15 mouse cellular contexts compared by ENCODE assay signal in genomic region chr3:121867301-121867700, GRCm38 (mm10). TPM values are rescaled to one million over a fixed set of nuclear protein-coding genes. Genes with fewer than 3 reads are reported as not detected.
DNase-seq lines count a peak whose midpoint lies in the region; ATAC-seq and TF ChIP-seq lines count a peak whose summit lies in the region.
"Had no signal": no experiment of that assay in that cellular context is flagged by ENCODE, and none has a peak within 500 bp of the region (broad histone marks: within the 10 kb centered on the region; RNA-seq: fewer than 3 reads in every experiment).

No protein-coding gene starts in this region.

- H3K4me3 ChIP-seq in liver, embryonic 13.5 days (replicated peaks): no peak overlapping the region
- H3K4me3 ChIP-seq in left cerebral cortex, adult 2 months: no peak overlapping the region
- H3K4me3 ChIP-seq: forebrain, embryonic 15.5 days; heart, embryonic 15.5 days; neural tube, embryonic 13.5 days; stomach, embryonic 15.5 days had no signal

- 57% methylated on average over 5 of the region's 5 CpGs for WGBS in liver, embryonic 13.5 days (ENCODE audit: insufficient replicate concordance)

- ATAC-seq in liver, embryonic 13.5 days (ENCODE audit: low read depth): peak; percentile 54
- ATAC-seq: forebrain, embryonic 15.5 days had no signal

- no peak overlapping the region; the same call in 1 of the 2 replicates for H3K27ac ChIP-seq in liver, embryonic 13.5 days
- no peak overlapping the region for H3K27ac ChIP-seq in left cerebral cortex, adult 2 months
- H3K27ac ChIP-seq: forebrain, embryonic 15.5 days; heart, embryonic 15.5 days; neural tube, embryonic 13.5 days; stomach, embryonic 15.5 days had no signal

- no peak overlapping the region for H3K9ac ChIP-seq in liver, embryonic 13.5 days
- H3K9ac ChIP-seq: forebrain, embryonic 15.5 days; heart, embryonic 15.5 days; neural tube, embryonic 13.5 days; stomach, embryonic 15.5 days had no signal

- TF ChIP-seq CTCF in left cerebral cortex, adult 2 months (IDR thresholded peaks at IDR 0.05): no peak

- H3K9me3 ChIP-seq in liver, embryonic 13.5 days (replicated peaks): no peaks in the 10 kb centered on the region
- H3K9me3 ChIP-seq: forebrain, embryonic 15.5 days; heart, embryonic 15.5 days; neural tube, embryonic 13.5 days; stomach, embryonic 15.5 days had no signal

- no peak overlapping the region for H3K4me2 ChIP-seq in liver, embryonic 13.5 days
- H3K4me2 ChIP-seq: forebrain, embryonic 15.5 days; heart, embryonic 15.5 days; neural tube, embryonic 13.5 days; stomach, embryonic 15.5 days had no signal

- intact Hi-C loops in left cerebral cortex, adult 2 months (cut with DNase I): loop anchor here (5.0 kb wide), 1 partner anchor 90 kb away; no protein-coding TSS in a partner anchor

- H3K4me1 ChIP-seq in liver, embryonic 13.5 days (replicated peaks): no peaks in the 10 kb centered on the region; the same call in 1 of the 2 replicates
- H3K4me1 ChIP-seq: heart, embryonic 15.5 days; neural tube, embryonic 13.5 days had no signal

- DNase-seq in heart, adult 11 months: peak; percentile 64
- DNase-seq in heart, postnatal 4 days: no peak
- DNase-seq in ES-CJ7 (ENCODE audit: low read depth, low spot score): peak; percentile 10
- peak; percentile 80 for DNase-seq in kidney, adult 9 months
- DNase-seq in liver, embryonic 13.5 days: no peak
- no peak for DNase-seq in layer of hippocampus, adult 18-20 months (ENCODE audit: low spot score in 2 of 2)
- no peak for DNase-seq in left cerebral cortex, adult 2 months (ENCODE audit: extremely low spot score in 1 of 2, low spot score in 2 of 2)
- DNase-seq in B cell, adult 2 months: no peak
- DNase-seq: cerebellum, adult 9-11 months; heart, adult 18-20 months; thymus, postnatal 14 days had no signal

- no peaks in the 10 kb centered on the region for H3K27me3 ChIP-seq in liver, embryonic 13.5 days
- H3K27me3 ChIP-seq: forebrain, embryonic 15.5 days; heart, embryonic 15.5 days; neural tube, embryonic 13.5 days; stomach, embryonic 15.5 days had no signal

- H3K36me3 ChIP-seq in liver, embryonic 13.5 days: no peaks in the 10 kb centered on the region
- H3K36me3 ChIP-seq: forebrain, embryonic 15.5 days; heart, embryonic 15.5 days; neural tube, embryonic 13.5 days; stomach, embryonic 15.5 days had no signal

RNA-seq across cellular contexts. Expression of gene Abcd3, which starts 52.2 kb away (rescaled TPM):
- total RNA-seq in heart, postnatal 4 days (2021): 10 to 100 TPM; 66.0 to 67.7 TPM
- 20.7 and 27.9 TPM in 2 replicates for polyA plus RNA-seq in liver, embryonic 13.5 days (2015; fragmentation: Nextera tagmentation; extraction: Ambion mirVana)
- total RNA-seq in layer of hippocampus, adult 18-20 months (2021): 10 to 100 TPM; 54.1 to 55.7 TPM
- total RNA-seq in left cerebral cortex, adult 2 months (2021): 10 to 100 TPM; 48.6 to 49.7 TPM

Comparison
In these comparisons a context has a peak if more than half of its experiments do, and no peak if none do; other contexts are left out.
1. DNase-seq: peak in heart, adult 11 months (single experiment), ES-CJ7 (single experiment) and kidney, adult 9 months (single experiment); none in heart, postnatal 4 days (single experiment), liver, embryonic 13.5 days (single experiment), layer of hippocampus, adult 18-20 months (0 of 2), left cerebral cortex, adult 2 months (0 of 2) and B cell, adult 2 months (0 of 2).